Mouse (Mus musculus): ENCODE data around the gene Cdk7. TPM values are rescaled to one million over a fixed set of nuclear protein-coding genes. Genes with fewer than 3 reads are reported as not detected.

Gene Cdk7
- 3.4 and 25.0 TPM in 2 replicates for polyA plus RNA-seq (2012)

DNA sequence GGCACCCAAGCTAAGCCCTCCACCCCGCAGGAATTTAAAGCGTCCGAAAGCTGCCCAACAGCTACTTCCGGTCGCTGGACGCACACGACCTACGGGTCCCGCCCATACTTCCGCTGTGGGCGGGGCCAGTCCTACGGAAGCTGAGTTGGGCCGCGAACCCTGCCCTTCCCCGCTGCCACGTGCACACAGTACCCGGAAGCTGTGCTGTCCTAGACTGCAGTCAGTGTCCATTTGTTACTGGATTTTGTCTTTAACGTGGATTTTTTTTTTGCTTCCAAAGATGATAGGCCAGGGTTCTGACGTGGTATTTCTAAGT is at the start of gene Cdk7:
Gene Cdk7 (minus strand): TSS at position 79 of the 316 bp plus-strand sequence.
- TF ChIP-seq GATA1 (IDR thresholded peaks at IDR 0.05; ENCODE audit: low read length): no peak

DNA sequence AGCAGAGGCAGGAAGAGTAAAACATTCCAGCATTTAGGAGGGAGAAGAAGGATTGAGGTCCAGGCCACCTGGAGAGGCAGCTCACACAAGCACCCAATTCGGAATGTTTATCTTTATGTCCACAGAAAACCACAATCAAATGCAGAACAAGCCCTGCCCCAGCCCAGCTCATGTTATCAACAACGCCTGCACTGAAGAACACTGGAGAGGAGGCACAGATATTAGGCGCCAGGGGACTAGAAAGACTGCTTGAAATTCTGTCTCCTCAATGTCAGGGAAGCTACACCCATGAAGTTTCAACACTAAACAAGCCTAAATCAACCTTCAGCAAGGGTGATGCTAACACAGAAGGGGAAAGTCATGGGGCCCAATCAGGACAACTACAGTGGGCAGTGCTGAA is 46.8 kb upstream of the Cdk7 start:
- peak; percentile 92 for TF ChIP-seq GATA1 (IDR thresholded peaks at IDR 0.05; ENCODE audit: low read length)

GRCm38 (mm10) chr13:100776710-100777109 is 46.0 kb upstream of the Cdk7 start:
- TF ChIP-seq GATA1 (IDR thresholded peaks at IDR 0.05; ENCODE audit: low read length): no peak

DNA sequence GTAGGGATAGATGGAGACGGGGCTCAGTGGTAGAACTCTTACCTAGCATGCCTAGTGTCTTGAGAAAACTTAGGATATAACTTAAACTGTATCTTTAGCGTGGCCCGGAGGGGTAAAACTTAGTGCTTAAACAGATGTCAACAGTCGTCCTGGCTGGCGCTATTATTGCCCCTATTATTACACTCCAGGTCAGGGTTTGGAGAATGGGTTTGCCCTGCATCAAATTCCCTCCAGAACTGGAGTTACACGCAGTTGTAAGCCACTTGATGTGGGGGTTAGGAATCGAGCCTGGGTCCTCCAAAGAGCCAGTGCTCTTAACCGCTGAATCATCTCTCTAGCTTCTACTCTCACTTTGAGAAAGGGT is 45.3 kb upstream of the Cdk7 start:
- no peak for TF ChIP-seq GATA1 (IDR thresholded peaks at IDR 0.05; ENCODE audit: low read length)

DNA sequence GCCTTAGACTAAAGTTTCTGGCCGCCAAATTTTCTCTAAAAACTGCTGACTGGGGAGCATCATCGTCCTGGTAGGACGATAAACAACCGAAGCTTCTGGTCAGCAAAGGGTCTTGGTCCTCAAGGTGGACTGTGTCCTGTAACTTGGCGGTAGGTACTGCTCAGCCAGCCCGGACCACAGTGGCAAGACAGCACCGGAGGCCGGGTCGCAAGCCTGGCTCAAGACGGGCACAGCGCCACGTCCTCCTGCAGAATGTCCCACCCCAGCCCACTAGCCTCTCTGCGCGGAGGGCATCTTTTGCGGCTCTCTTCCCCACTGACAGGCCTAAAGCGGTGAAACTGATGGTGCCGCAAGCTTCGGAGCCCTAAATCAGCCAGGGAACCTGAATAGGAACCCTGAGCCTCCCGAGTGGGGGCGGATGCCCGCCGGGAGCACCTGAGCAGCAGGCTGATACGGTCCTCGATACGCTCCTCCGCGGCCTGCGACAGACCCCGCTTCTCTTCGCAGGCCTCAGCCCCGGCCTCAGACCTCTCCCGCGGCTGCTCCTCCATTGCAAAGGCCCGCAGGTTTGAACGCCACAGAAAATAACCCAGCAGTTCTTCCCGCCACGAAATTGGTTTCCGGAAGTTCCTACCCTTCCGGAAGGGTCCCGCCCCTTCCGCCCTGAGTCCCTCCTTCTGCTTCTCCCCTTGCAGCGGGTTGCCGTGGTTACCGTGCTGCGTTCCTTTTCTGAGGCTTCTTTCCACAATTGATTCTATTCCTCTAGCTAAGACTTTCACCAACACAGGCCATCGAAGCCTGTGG is 44.7 kb upstream of the Cdk7 start, which contains the start of gene Cenph:
Gene Cenph (minus strand): TSS at position 648 of the 804 bp plus-strand sequence.
- TF ChIP-seq GATA1 (IDR thresholded peaks at IDR 0.05; ENCODE audit: low read length): no peak

- no peak for TF ChIP-seq GATA1 (IDR thresholded peaks at IDR 0.05; ENCODE audit: low read length)
These were observed 44.0 kb upstream of the Cdk7 start for GRCm38 (mm10) chr13:100774704-100775103.

- no peak for TF ChIP-seq GATA1 (IDR thresholded peaks at IDR 0.05; ENCODE audit: low read length)
These were observed 24.6 kb upstream of the Cdk7 start for GRCm38 (mm10) chr13:100755329-100755728.

- TF ChIP-seq GATA1 (IDR thresholded peaks at IDR 0.05; ENCODE audit: low read length): no peak
These were observed 23.4 kb upstream of the Cdk7 start for GRCm38 (mm10) chr13:100754186-100754585.

DNA sequence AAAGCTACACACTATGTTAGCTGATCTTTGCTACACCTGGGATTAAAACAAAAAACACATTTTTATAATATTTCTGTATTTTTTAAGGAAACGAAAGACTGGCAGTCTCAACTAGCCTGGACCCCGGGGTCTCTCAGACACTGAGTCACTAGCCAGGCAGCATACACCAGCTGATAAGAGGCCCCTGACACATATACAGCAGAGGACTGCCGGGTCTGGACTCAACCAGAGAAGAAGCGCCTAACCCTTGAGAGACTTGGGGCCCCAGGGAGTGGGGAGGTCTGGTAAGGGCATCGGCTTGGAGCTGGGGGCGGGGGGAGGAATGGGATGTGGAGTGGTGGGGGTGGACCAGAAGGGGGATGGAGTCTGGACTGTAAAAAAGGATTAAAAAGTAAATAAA is 22.3 kb upstream of the Cdk7 start:
- TF ChIP-seq GATA1 (IDR thresholded peaks at IDR 0.05; ENCODE audit: low read length): no peak

DNA sequence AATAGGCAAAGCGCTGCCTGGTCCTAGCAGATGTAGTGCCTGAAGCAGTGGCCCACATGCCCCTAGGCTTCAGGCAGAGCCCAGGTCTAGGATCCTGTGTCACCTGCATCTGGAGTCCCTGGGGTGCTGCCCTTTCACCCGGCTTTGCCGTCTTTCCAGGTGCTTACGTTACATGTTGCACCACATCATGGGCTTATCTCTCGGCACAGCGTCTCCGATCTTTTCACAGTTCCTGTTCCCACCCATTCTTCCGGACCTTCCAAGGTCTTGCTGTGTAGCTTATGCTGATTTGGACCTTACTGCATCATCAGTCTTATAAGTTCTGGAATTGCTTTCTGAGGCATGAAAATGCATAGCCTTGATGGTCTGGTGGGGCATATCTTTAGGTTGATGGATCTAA is 21.8 kb upstream of the Cdk7 start:
- peak; percentile 33 for TF ChIP-seq GATA1 (IDR thresholded peaks at IDR 0.05; ENCODE audit: low read length)

DNA sequence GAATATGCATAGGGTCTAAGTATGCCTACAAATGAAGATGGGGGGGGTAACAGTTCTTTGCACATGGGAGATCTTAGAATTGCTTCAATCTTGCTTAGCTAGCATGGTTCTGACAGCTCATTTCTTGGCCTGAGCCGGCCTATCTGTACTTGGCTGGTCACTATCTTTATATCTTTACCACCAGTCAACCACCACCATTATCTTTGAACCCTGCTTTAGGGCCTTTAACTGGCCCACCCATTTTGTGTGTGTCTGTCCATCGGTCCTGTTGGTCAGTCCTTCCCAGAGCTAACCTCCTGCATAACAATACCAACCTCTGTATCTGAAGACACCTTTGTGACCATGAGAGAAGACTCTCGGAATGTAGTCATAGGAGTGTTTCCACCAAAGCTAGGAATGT is 20.7 kb upstream of the Cdk7 start:
- TF ChIP-seq GATA1 (IDR thresholded peaks at IDR 0.05; ENCODE audit: low read length): peak; percentile 50

DNA sequence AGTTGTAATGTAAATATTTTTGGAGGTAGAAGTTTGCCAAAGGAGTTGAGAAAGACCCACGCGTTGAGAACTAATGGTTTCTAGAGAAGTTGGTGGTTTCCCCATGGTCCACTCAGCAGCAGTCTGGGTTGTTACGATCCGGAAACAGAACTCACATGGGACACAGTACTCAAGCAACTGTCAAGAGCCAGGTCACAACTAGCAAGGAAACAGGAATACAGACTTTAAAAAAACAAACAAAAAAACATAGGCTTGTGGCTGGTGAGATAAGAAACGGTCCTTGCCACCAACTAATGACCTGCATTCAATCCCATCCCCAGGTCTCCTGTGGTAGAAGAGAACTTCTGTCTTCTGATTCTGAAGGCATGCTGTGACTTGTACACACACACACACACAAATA is 20.1 kb upstream of the Cdk7 start:
- TF ChIP-seq GATA1 (IDR thresholded peaks at IDR 0.05; ENCODE audit: low read length): no peak

DNA sequence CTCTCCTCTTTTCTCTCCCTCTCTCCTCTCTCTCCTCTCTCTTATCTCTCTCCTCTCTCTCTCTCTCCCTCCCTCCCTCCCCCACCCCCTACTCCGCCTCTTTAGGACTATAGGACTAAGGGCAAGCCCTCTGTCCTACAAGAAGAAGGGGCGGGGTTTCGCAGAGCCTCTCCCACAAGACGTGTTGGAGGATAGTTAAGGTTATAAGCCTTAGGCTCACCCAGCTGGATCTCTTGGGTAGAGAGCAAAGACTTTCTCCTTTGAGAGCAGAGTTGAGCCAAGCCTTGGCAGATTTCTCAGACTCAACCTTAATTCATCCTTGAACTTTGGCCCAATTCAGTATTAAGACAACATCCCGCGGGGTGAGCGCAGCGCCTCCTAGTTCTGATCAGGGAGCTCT is 17.9 kb upstream of the Cdk7 start:
- TF ChIP-seq GATA1 (IDR thresholded peaks at IDR 0.05; ENCODE audit: low read length): no peak

GRCm38 (mm10) chr13:100746090-100746489 is 15.4 kb upstream of the Cdk7 start:
- no peak for TF ChIP-seq GATA1 (IDR thresholded peaks at IDR 0.05; ENCODE audit: low read length)

DNA sequence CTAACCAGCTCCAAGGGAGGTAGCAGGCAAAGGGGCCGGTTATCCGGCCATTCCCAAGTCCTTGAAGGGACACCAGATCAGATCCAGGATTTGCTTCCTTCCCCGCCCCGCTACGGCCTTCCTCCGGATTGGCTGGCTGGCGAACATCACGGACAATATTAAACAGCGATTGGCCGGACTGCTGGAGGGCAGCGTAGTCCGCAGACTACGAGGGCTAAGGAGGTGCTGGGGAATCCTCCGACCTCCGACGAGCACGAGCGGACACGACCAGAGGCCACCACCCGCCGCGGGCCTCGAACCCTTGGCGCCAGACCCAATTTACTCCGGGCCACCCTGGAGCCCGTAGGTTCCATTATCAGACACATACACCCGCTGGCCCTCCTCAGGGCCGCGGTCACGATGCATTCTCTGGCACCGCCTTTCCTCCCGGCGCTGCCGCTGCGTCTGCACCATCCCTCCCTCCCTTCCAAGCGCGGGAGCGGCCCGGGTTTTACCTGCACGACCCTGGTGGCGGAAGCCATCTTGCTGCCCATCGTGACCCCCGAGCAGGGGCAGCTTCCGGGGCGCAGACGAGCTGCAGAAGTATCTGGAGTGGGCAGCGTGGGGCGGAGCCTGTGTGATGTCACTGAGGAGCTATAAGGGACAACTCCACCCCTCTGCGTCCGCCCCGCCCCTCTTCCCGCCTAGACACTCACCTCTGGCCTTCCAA is 13.5 kb upstream of the Cdk7 start, which contains the start of gene Mrps36:
Gene Mrps36 (minus strand): TSS at position 624 of the 709 bp plus-strand sequence.
- TF ChIP-seq GATA1 (IDR thresholded peaks at IDR 0.05; ENCODE audit: low read length): no peak

GRCm38 (mm10) chr13:100743346-100744035 is 12.8 kb upstream of the Cdk7 start:
- TF ChIP-seq GATA1 (IDR thresholded peaks at IDR 0.05; ENCODE audit: low read length): no peak
